Mouse (Mus musculus) lung, adult 2 months (tissue): ENCODE data around the gene Shc1. TPM values are rescaled to one million over a fixed set of nuclear protein-coding genes. Genes with fewer than 3 reads are reported as not detected.

Experiments
- DNase-seq: peaks from one replicate; pipeline ENCODE4 v3.0.0; 2022
- H3K4me1 ChIP-seq: fragments of 200-500 bp; 2 replicates; pipeline ENCODE4 v1.6.1; 2011; ENCODE audit warnings: low read length; ENCODE audit not compliant: control insufficient read depth, insufficient read depth
- H3K4me3 ChIP-seq: fragments of 200-500 bp; replicated peaks from 2 replicates; pipeline ENCODE3; 2011; ENCODE audit warnings: low read depth, mild to moderate bottlenecking, control low read depth, low read length; ENCODE audit errors: extremely low read depth
- CTCF ChIP-seq: fragments of 200-500 bp; IDR thresholded peaks from 2 replicates; pipeline ENCODE4 v1.5.1; 2011; ENCODE audit warnings: mild to moderate bottlenecking, low read length, control low read depth; ENCODE audit not compliant: insufficient read depth
- POLR2A ChIP-seq: fragments of 200-500 bp; IDR thresholded peaks from 2 replicates; pipeline ENCODE4 v1.6.1; 2011; ENCODE audit warnings: low read depth, mild to moderate bottlenecking, control low read depth, low read length, borderline replicate concordance; ENCODE audit errors: extremely low read depth
- WGBS: fragments of 180-500 bp; shearing (Covaris S2); methylation state at CpG from one replicate; pipeline ENCODE4 v1.1.7; 2018; 5-methylcytosine and 5-hydroxymethylcytosine counted together
- polyA plus RNA-seq: library from polyadenylated mRNA; depleted of rRNA; stranded (reverse); fragments of >200 nt; gene quantifications from 2 replicates; pipeline ENCODE4 v1.2.3, GENCODE M21; 2012

Shc1 gene
- polyA plus RNA-seq, 1 experiment, result 84.6 TPM

GRCm38 (mm10) chr3:89382033-89382882, 36.0 kb upstream of the Shc1 start:
- TF ChIP-seq CTCF (no peak), POLR2A (no peak)
- Histone ChIP-seq H3K4me1 (peaks cover 13% of the 10 kb centered on the region), H3K4me3 (no peak overlapping the region)
- WGBS, result 84% methylated on average over 9 of the region's 9 CpGs
- DNase-seq, result peak; percentile 11

- H3K4me3 ChIP-seq, result no peak overlapping the region
- 69% methylated on average over 5 of the region's 5 CpGs for WGBS
- no peak for TF ChIP-seq POLR2A
- TF ChIP-seq CTCF, result no peak
- H3K4me1 ChIP-seq, result peaks cover 14% of the 10 kb centered on the region
- DNase-seq, result no peak
Observed at GRCm38 (mm10) chr3:89382950-89383349, 35.3 kb upstream of the Shc1 start.

DNA sequence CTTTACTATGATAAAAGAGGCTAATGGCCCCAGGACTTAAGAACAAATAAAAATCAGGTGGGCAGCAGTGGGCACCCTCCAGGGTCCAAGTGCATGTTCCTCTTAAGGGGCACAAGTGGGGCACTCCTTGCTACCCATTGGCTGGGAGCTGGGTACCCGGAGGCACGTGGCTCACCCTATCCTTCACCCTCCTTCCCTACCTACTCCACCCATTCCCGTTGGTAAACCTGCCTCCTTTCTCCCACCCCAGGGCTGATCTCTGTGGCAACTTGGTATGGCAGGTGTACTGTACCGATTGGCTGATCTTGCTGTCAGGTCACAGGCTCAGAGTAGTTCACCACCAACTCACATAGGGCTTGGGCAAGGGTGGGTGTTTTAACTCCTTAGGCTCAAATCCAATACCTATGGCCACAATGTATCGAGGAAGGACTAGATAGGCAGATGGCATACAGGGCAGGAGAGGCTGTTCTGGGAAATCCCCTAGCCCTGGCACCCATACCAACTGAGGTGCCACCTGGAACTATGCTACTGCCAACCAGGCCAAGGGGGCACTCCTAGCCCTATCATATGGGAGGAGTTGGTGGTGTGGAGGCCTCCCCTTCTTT, 34.5 kb upstream of the Shc1 start:
- Histone ChIP-seq H3K4me3 (no peak overlapping the region), H3K4me1 (peaks cover 14% of the 10 kb centered on the region)
- TF ChIP-seq POLR2A (no peak), CTCF (no peak)
- DNase-seq, result peak; percentile 22
- 64% methylated on average over 5 of the region's 5 CpGs for WGBS

GRCm38 (mm10) chr3:89384331-89385076, 33.7 kb upstream of the Shc1 start:
- Histone ChIP-seq H3K4me1 (peaks cover 14% of the 10 kb centered on the region), H3K4me3 (no peak overlapping the region)
- TF ChIP-seq POLR2A (no peak), CTCF (no peak)
- peak; percentile 23 for DNase-seq
- 66% methylated on average over 12 of the region's 12 CpGs for WGBS

DNA sequence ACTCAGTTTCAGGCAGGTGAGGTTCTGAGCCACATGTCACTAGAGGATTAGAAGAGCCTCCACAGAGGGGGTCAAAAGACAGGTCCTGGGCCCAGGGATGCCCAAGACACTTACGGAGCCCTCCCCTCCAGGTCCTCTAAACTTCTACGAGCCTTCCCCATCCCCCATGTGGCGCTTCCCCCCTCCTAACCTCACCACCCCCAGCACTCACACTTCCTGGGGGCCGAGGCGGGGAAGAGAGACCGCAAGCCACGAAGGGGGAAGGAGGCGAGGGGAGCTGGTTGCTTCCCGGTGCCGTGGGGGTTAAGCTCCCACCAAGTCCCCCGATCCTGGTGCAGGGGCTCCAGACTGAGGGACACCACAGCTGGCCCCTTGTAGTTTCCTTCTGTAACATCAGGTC, 32.8 kb upstream of the Shc1 start:
- DNase-seq, result peak; percentile 13
- Histone ChIP-seq H3K4me3 (no peak overlapping the region), H3K4me1 (peaks cover 17% of the 10 kb centered on the region)
- 46% methylated on average over 11 of the region's 11 CpGs for WGBS
- TF ChIP-seq CTCF (no peak), POLR2A (no peak)

DNA sequence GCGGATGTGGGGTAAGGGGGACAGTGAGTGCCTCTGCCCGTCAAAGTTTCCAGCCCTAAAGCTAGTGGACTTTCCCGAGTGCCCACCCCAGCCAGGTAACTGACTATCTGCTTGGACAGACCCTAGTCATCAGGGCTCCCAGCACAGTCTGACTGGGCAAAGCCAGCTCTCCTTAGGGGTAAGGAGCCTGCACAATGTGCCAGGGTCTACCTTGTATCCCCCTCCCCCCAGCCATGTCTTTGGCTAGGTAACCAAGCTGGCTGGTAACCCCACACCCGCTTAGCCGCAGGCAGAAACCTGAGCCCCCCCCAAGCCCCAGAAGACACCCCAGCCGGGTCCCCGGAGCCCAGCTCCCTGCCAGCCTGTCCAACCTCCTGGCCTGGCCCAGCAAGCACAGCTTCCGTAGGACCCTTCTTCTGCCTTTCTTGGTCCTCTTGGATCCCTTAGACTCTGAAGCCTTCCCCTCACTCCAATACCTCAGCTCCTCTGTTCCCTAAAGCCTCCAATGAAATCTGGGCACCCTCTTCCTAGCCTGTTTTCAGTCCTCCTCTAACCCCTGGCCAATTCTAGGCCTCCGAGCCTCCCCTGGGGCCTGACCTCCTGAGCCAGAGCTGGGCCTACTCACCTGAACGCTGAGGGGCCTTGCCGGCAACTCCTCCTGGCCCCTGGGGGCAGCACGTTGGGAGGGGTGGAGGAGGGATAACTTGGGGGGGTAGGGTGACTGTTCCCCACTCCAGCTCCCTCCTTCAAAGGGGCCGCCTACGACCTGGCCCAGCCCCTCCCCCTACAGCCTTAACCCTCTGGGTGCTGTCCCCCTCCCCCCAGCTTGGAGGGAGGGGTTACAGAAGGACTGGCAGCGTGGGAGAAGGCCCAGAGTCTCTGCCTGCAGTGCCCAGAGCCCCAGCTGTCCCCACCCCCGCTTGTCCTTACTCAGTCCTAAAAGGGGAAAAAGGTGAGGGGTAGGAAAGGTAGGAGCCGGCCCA, 31.5 kb upstream of the Shc1 start:
- TF ChIP-seq CTCF, result no peak
- no peak for TF ChIP-seq POLR2A
- Histone ChIP-seq H3K4me1 (peaks cover 24% of the 10 kb centered on the region), H3K4me3 (peak overlapping the region; percentile 23)
- peak; percentile 13 for DNase-seq
- WGBS, result 62% methylated on average over 17 of the region's 17 CpGs

DNA sequence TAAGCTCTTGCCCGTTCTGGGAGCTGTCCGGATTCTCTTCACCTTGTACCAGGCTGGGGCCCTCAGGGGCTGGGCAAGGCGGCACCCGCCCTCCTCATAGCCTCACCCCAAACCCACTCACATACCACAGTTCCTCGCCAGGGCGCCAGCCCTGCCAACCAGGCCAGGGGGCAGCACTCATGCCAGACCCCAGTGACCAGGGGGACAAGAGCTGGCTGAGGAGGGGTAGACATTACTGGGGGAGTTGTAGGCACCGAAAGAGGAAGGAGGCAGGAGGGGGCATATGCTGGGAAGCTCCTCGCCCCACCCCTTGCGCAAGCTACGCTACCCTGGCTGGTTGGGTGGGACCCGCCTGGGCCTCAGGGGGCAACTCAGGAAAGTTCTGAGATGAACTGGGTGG, 30.6 kb upstream of the Shc1 start:
- peak overlapping the region; percentile 22 for H3K4me3 ChIP-seq
- TF ChIP-seq POLR2A, result no peak
- no peak for TF ChIP-seq CTCF
- H3K4me1 ChIP-seq, result peaks cover 24% of the 10 kb centered on the region
- peak; percentile 43 for DNase-seq
- WGBS, result 65% methylated on average over 11 of the region's 11 CpGs

- peaks cover 24% of the 10 kb centered on the region for H3K4me1 ChIP-seq
- peak; percentile 25 for DNase-seq
- no peak for TF ChIP-seq CTCF
- no peak overlapping the region for H3K4me3 ChIP-seq
- WGBS, result 57% methylated on average over 11 of the region's 11 CpGs
Observed at GRCm38 (mm10) chr3:89388134-89388881, 29.9 kb upstream of the Shc1 start.
